Mouse (Mus musculus): ENCODE measurements around the gene Mgat1. TPM values are rescaled to one million over a fixed set of nuclear protein-coding genes. Genes with fewer than 3 reads are reported as not detected.

Mgat1 gene
- total and polyA plus RNA-seq, 3 experiments, result 67.7 to 83.2 (median 80.9) TPM

DNA sequence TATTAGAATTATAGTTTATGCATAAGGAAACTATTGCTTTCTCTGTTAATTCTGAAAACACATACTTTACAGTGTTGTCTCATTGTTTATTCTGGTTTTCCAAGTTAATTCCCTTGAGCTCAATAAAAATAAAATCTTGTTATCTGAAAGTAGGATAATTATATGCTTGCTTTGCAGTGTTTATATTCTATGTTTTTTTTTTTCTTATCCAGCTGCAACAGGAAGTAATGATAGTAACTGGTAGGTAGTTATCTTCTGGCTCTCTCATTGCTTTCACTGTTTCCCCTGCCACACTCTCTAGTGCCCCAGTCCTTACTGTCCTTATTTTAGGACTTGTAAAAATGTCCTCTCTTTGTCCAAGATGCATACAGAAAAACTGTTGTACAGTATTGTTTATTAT, 43.3 kb upstream of the Mgat1 start:
- Histone ChIP-seq H3K27ac (ENCODE audit: insufficient read depth, low read depth) (no peak overlapping the region), H3K36me3 (replicated peaks in 1 of 2; ENCODE audit: control insufficient read depth in 1 of 2, insufficient read depth in 1 of 2, low read length in 1 of 2) (peaks cover 0 to 10% of the 10 kb centered on the region in 2 experiments), H3K4me2 (ENCODE audit: insufficient read depth, low read depth, poor library complexity, severe bottlenecking) (no peak overlapping the region), H3K4me3 (replicated peaks in 1 of 3; ENCODE audit: low read depth in 2 of 3, low read length in 2 of 3, poor library complexity in 1 of 3) (no peak overlapping the region), H3K9me3 (replicated peaks; ENCODE audit: low read length) (peaks cover 7% of the 10 kb centered on the region), H3K79me2 (replicated peaks; ENCODE audit: control insufficient read depth, extremely low read depth, insufficient read depth, poor library complexity, severe bottlenecking) (peaks cover 8% of the 10 kb centered on the region), H3K27me3 (replicated peaks) (no peaks in the 10 kb centered on the region), H3K4me1 (ENCODE audit: control insufficient read depth in 1 of 2, insufficient read depth in 2 of 2) (peaks cover 8 to 38% of the 10 kb centered on the region in 2 experiments), H3K9ac (ENCODE audit: insufficient read depth, low read depth) (no peak overlapping the region)
- TF ChIP-seq ZC3H11A (IDR thresholded peaks at IDR 0.05; ENCODE audit: low read depth, low read length) (no peak), PAX5 (IDR thresholded peaks at IDR 0.05; ENCODE audit: low read length) (no peak), CTCF (conservative IDR thresholded peaks at IDR 0.05 in 1 of 2, IDR thresholded peaks at IDR 0.05 in 1 of 2; ENCODE audit: low read depth in 2 of 2, low read length in 2 of 2) (no peak), RCOR1 (conservative IDR thresholded peaks at IDR 0.05; ENCODE audit: low read depth, low read length) (no peak), MAFK (IDR thresholded peaks at IDR 0.05; ENCODE audit: insufficient replicate concordance, low read length) (no peak), JUND (conservative IDR thresholded peaks at IDR 0.05; ENCODE audit: low read depth, low read length) (no peak), USF2 (conservative IDR thresholded peaks at IDR 0.05; ENCODE audit: low read depth, low read length) (no peak), IRF4 (IDR thresholded peaks at IDR 0.05; ENCODE audit: low read depth, low read length) (no peak), SIN3A (IDR thresholded peaks at IDR 0.05; ENCODE audit: low read length) (no peak), ZKSCAN1 (IDR thresholded peaks at IDR 0.05; ENCODE audit: borderline replicate concordance, low read depth, low read length) (no peak), NELFE (IDR thresholded peaks at IDR 0.05; ENCODE audit: low read depth, low read length) (no peak), ZNF384 (IDR thresholded peaks at IDR 0.05; ENCODE audit: low read depth, low read length) (no peak), UBTF (IDR thresholded peaks at IDR 0.05; ENCODE audit: low read depth, low read length) (no peak), ETS1 (conservative IDR thresholded peaks at IDR 0.05; ENCODE audit: low read depth, low read length) (no peak), USF1 (IDR thresholded peaks at IDR 0.05; ENCODE audit: low read depth, low read length) (no peak), HCFC1 (IDR thresholded peaks at IDR 0.05; ENCODE audit: low read depth, low read length) (no peak)
- dilution Hi-C loops (cut with MboI; ENCODE audit: extremely low pct_ligation_motif_present, extremely low pct_unique_long_range_greater_than_20kb, low sequenced_read_pairs), result no loop called here
- no peak for DNase-seq (ENCODE audit: extremely low read depth)
- in situ Hi-C loops (cut with MboI; ENCODE audit: low pct_ligation_motif_present, low pct_unique_long_range_greater_than_20kb, low sequenced_read_pairs), result no loop called here

DNA sequence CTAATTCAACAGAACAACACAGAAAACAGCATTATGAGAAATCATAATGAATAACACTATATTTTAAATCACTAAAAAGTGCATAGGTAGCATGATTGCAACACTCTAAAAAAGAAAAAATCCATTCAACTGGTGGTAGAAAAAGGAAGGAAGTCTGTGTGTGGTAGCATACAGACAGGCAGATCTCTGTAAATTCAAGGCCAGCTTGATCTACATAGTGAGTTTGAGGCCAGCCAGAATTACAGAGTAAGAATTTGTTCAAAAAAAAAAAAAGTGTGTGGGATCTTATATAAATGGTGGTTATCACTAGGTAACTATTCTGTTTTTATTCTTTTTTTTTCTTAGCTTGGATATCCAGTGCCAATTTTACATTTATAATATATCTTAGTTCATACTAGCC, 42.8 kb upstream of the Mgat1 start:
- H3K4me1 ChIP-seq (ENCODE audit: control insufficient read depth in 1 of 2, insufficient read depth in 2 of 2), result peaks cover 3 to 37% of the 10 kb centered on the region in 2 experiments
- DNase-seq (ENCODE audit: extremely low read depth), result no peak
- in situ Hi-C loops (cut with MboI; ENCODE audit: low pct_ligation_motif_present, low pct_unique_long_range_greater_than_20kb, low sequenced_read_pairs), result no loop called here
- H3K4me3 ChIP-seq (replicated peaks in 1 of 3; ENCODE audit: low read depth in 2 of 3, low read length in 2 of 3, poor library complexity in 1 of 3), result no peak overlapping the region
- no peak overlapping the region for H3K27ac ChIP-seq (ENCODE audit: insufficient read depth, low read depth)
- H3K79me2 ChIP-seq (replicated peaks; ENCODE audit: control insufficient read depth, extremely low read depth, insufficient read depth, poor library complexity, severe bottlenecking), result peaks cover 10% of the 10 kb centered on the region
- no peak overlapping the region for H3K4me2 ChIP-seq (ENCODE audit: insufficient read depth, low read depth, poor library complexity, severe bottlenecking)
- peaks cover under 1 to 10% of the 10 kb centered on the region in 2 experiments for H3K36me3 ChIP-seq (replicated peaks in 1 of 2; ENCODE audit: control insufficient read depth in 1 of 2, insufficient read depth in 1 of 2, low read length in 1 of 2)
- dilution Hi-C loops (cut with MboI; ENCODE audit: extremely low pct_ligation_motif_present, extremely low pct_unique_long_range_greater_than_20kb, low sequenced_read_pairs), result no loop called here
- no peak for TF ChIP-seq MYC (IDR thresholded peaks at IDR 0.05; ENCODE audit: low read depth, low read length)
- H3K9ac ChIP-seq (ENCODE audit: insufficient read depth, low read depth), result no peak overlapping the region
- H3K9me3 ChIP-seq (replicated peaks; ENCODE audit: low read length), result peaks cover 7% of the 10 kb centered on the region
- H3K27me3 ChIP-seq (replicated peaks), result no peaks in the 10 kb centered on the region
